Mouse (Mus musculus) heart, postnatal 10 days (tissue): Measurements from ENCODE around the gene Gpr35. TPM values are rescaled to one million over a fixed set of nuclear protein-coding genes. Genes with fewer than 3 reads are reported as not detected.

Experiments used
- DNase-seq, 2 experiments: peaks; one replicate each; pipeline ENCODE4 v3.0.0; 2021
- intact Hi-C: fragments of 180-260 bp; cut with DNase I; formaldehyde crosslinking; loops from one replicate; pipeline ENCODE4 v1.15.1; 2025
- total RNA-seq, 2 experiments: library from RNA; stranded (reverse); gene quantifications; 2 replicates each; pipeline ENCODE4 v1.2.3; 2021

Gpr35 gene
- total RNA-seq, 2 experiments from 2014 or later, result 0.29 to 0.45 TPM

DNA sequence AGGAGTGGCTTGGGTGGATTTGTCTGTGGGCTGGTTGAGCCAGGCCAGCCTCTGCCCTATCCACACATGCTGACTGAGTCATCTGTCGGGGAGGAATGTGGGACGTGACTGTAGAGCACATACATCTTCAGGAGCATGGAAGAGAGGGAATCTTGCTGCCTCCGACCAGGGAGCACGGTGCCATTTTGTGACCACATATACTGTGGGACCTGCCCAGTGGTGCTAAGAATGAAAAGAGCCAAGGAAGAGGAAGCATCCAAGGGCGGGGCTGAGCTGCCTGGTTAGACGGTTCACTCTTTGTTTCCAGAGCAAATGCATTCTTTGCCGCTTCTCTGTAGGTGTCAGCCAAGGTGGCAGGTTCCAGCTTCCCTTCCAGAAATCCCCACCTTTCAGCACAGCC lies 28.0 kb downstream of the Gpr35 start:
- intact Hi-C loops, result no loop called here
- DNase-seq, result peak in 1 of 2 experiments; percentile 15

GRCm38 (mm10) chr1:92979073-92979602 lies 28.5 kb downstream of the Gpr35 start:
- DNase-seq, result peak; percentile 23 to 24
- intact Hi-C loops, result no loop called here

GRCm38 (mm10) chr1:92981056-92981845 lies 30.6 kb downstream of the Gpr35 start:
- peak; percentile 70 to 74 for DNase-seq
- intact Hi-C loops, result no loop called here

GRCm38 (mm10) chr1:92982931-92983605 lies 32.4 kb downstream of the Gpr35 start:
- DNase-seq, result no peak
- intact Hi-C loops, result no loop called here

DNA sequence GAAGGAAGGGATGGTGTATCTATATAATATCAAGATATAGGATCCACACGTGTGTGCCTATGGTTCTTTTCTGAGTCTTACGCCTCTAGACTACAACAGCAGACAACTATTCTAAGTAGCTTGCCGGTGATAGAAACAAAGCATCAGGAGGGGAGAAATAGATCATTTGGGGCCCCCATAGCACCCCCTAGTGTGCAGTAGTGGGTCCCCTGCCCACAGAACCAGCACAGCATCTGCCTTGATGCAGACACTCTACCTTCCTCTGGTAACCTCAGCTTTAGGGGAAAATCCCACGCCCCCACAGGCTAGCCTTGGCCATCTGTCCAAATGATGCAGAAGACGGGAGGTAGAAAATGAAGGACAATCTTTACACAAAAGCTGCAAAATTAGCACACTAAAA lies 34.3 kb downstream of the Gpr35 start:
- intact Hi-C loops, result loop anchor here (2.0 kb wide), 1 partner anchor 28 kb away; no protein-coding TSS in a partner anchor
- no peak for DNase-seq

GRCm38 (mm10) chr1:92988894-92989293 lies 38.2 kb downstream of the Gpr35 start:
- intact Hi-C loops, result no loop called here
- no peak for DNase-seq

- DNase-seq, result no peak
- intact Hi-C loops, result no loop called here
Measured at GRCm38 (mm10) chr1:92989891-92990290, 39.2 kb downstream of the Gpr35 start.

DNA sequence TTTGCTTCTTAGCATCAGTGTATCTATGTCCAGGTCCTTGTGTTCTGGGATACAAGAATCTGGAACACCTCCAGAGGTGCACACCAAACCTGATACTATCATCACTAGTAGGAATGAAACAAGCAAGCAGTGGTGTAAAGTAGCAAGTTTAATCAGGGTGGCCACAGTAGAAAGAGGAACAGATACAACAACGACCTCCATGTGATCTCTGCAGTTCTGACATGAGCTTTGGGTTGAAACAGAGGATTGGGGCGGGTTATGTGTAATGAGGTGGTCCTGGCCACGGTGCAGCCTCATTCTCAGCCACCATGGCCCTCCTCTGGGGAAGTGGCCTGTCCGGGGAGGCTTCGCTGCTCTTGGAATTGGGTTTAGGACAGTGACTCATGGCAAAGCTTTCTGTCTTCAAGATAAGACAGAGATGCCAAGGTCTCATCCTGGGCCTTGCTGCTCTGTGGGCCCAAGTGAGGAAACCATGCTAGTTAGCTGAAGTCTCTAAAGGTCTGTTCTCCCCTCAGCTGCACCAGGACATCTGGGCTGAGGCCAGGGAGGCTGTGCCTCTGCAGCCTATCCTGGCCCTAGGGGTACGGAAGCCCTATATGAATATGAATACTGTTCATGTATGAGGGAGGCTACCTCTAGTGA lies 41.7 kb downstream of the Gpr35 start:
- DNase-seq, result no peak
- intact Hi-C loops, result no loop called here

- intact Hi-C loops, result no loop called here
- DNase-seq, result no peak
Measured at GRCm38 (mm10) chr1:92992880-92993279, 42.2 kb downstream of the Gpr35 start.

- intact Hi-C loops, result no loop called here
- DNase-seq, result no peak
Measured at GRCm38 (mm10) chr1:93006061-93006460, 55.4 kb downstream of the Gpr35 start, which contains the start of gene Aqp12. Gene Aqp12, plus strand, starts transcription at chr1:93006334.

DNA sequence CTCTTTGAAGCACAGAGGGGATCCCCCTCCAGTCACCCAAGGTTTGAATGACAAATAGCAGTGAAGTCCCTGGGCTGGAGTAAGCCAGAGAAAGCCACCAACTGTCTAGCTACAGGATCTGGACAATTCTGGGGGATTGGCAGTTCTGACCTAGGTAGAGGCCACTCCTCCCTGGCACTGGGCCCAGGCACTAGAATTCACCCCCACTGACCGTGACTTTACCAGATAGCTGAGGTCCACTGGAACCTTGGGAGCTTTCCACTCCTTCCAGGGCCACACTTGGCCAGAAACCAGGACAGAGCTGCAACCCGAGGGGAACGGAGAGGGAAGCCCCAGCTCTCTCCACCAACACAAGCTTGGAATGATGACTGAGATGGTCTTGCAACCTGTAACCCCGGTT lies 58.5 kb downstream of the Gpr35 start:
- intact Hi-C loops, result no loop called here
- peak; percentile 34 to 50 for DNase-seq

GRCm38 (mm10) chr1:93010731-93011130 lies 60.1 kb downstream of the Gpr35 start:
- DNase-seq, result peak; percentile 21 to 30
- intact Hi-C loops, result loop anchor here (1.0 kb wide), 1 partner anchor 53 kb away; no protein-coding TSS in a partner anchor

- no peak for DNase-seq
Measured at GRCm38 (mm10) chr1:93012103-93012585, 61.5 kb downstream of the Gpr35 start.

DNA sequence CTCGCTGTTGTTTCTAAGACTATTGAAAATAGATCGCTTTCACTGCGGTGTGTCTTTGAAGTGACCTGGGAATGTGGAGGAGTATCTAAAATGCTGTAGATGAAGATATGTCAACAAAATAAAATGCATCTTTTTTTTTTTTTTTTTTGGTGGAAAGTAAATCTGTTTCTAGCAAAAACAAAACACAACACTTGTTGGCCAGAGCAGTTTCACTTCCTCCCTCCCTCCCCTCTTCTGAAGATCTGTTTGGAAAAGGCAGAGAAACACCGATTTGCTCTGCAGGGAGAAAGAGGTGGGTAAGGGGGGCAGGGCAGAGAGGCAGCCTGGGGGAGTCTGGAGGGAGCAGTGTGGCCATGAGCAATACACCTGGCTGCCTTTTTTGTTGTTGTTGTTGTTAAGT lies 62.7 kb downstream of the Gpr35 start:
- intact Hi-C loops, result no loop called here
- DNase-seq, result no peak

More at GRCm38 (mm10) chr1:93012103-93012585, 61.5 kb downstream of the Gpr35 start:
- intact Hi-C loops, result no loop called here

- intact Hi-C loops, result loop anchor here (2.0 kb wide), 1 partner anchor 66 kb away; no protein-coding TSS in a partner anchor
- peak; percentile 79 to 87 for DNase-seq
Measured at GRCm38 (mm10) chr1:93014460-93014859, 63.8 kb downstream of the Gpr35 start.

- intact Hi-C loops, result loop anchor here (2.0 kb wide), 1 partner anchor 66 kb away; no protein-coding TSS in a partner anchor
- no peak for DNase-seq
Measured at GRCm38 (mm10) chr1:93015136-93015535, 64.5 kb downstream of the Gpr35 start.

- intact Hi-C loops, result no loop called here
- DNase-seq, result no peak
Measured at GRCm38 (mm10) chr1:93018716-93019115, 68.1 kb downstream of the Gpr35 start.

DNA sequence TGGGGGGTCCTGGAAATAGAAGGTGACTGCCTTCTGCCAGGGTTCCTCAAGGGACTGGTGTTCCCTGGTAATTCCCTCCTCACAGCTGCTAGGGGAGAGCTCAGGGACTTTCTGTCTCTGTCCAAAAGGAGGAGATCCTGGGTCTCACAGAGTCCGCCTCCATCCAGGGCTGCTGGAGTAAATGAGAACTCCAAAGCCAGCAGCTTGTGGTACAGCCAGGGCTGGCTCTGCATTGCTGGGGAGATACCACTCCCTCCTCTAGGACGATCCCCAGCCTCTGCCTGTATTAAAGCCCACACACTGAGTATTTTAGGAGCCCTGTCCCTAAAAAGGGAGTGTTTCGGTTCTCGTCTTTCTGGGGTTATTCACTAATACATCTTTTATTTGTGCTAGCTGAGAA lies 69.9 kb downstream of the Gpr35 start:
- DNase-seq, result no peak
- intact Hi-C loops, result no loop called here

GRCm38 (mm10) chr1:93026600-93026999 lies 75.9 kb downstream of the Gpr35 start:
- intact Hi-C loops, result no loop called here
- DNase-seq, result no peak

DNA sequence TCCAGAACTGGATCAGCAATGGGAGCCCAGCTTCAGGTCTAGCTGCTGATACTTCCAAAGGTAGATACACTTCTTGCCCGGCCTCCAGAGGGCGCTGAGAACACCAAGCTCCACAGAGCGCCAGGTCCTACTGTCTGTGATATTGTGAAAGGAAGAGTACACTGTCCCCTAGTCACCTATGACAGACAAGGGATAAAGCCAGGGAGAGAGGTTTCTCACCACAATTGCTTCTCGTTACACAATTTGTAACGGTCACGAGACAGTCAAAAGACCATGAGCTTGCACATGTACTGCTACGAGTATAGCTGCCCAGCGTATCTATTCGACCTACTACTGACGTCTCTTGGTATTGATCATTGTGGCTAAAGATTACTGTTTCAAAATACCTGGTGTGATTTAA lies 78.7 kb downstream of the Gpr35 start:
- intact Hi-C loops, result no loop called here
- DNase-seq, result no peak

GRCm38 (mm10) chr1:93030060-93030459 lies 79.4 kb downstream of the Gpr35 start:
- intact Hi-C loops, result no loop called here
- no peak for DNase-seq
